Mouse (Mus musculus): ENCODE data around the gene Itpkb. TPM values are rescaled to one million over a fixed set of nuclear protein-coding genes. Genes with fewer than 3 reads are reported as not detected.

Gene Itpkb
- polyA plus RNA-seq, 1 experiment: 40.6 TPM

- no peaks in the 10 kb centered on the region for H3K9me3 ChIP-seq
- no peaks in the 10 kb centered on the region for H3K27me3 ChIP-seq (replicated peaks)
- TF ChIP-seq FLI1 (IDR thresholded peaks at IDR 0.05; ENCODE audit: low read length): no peak
- TF ChIP-seq GATA1 (IDR thresholded peaks at IDR 0.05; ENCODE audit: borderline replicate concordance, low read length): no peak
- H3K4me1 ChIP-seq: peaks cover 80% of the 10 kb centered on the region
- no peaks in the 10 kb centered on the region for H3K36me3 ChIP-seq (replicated peaks; ENCODE audit: low read length)
- peak overlapping the region; percentile 2 for H3K4me3 ChIP-seq (replicated peaks)
Observed at GRCm38 (mm10) chr1:180313517-180314440, 16.5 kb upstream of the Itpkb start.

- peaks cover 86% of the 10 kb centered on the region for H3K4me1 ChIP-seq
- no peaks in the 10 kb centered on the region for H3K9me3 ChIP-seq
- no peak overlapping the region for H3K4me3 ChIP-seq (replicated peaks)
- no peaks in the 10 kb centered on the region for H3K36me3 ChIP-seq (replicated peaks; ENCODE audit: low read length)
- TF ChIP-seq GATA1 (IDR thresholded peaks at IDR 0.05; ENCODE audit: borderline replicate concordance, low read length) (no peak), FLI1 (IDR thresholded peaks at IDR 0.05; ENCODE audit: low read length) (no peak)
- H3K27me3 ChIP-seq (replicated peaks): no peaks in the 10 kb centered on the region
Observed at GRCm38 (mm10) chr1:180314641-180315040, 15.6 kb upstream of the Itpkb start.

- TF ChIP-seq GATA1 (IDR thresholded peaks at IDR 0.05; ENCODE audit: borderline replicate concordance, low read length) (no peak), FLI1 (IDR thresholded peaks at IDR 0.05; ENCODE audit: low read length) (no peak)
- Histone ChIP-seq H3K36me3 (replicated peaks; ENCODE audit: low read length) (no peaks in the 10 kb centered on the region), H3K9me3 (no peaks in the 10 kb centered on the region), H3K27me3 (replicated peaks) (no peaks in the 10 kb centered on the region), H3K4me1 (peaks cover 84% of the 10 kb centered on the region), H3K4me3 (replicated peaks) (no peak overlapping the region)
Observed at GRCm38 (mm10) chr1:180315127-180315526, 15.2 kb upstream of the Itpkb start.

GRCm38 (mm10) chr1:180317450-180317849, 12.8 kb upstream of the Itpkb start:
- TF ChIP-seq FLI1 (IDR thresholded peaks at IDR 0.05; ENCODE audit: low read length) (no peak), GATA1 (IDR thresholded peaks at IDR 0.05; ENCODE audit: borderline replicate concordance, low read length) (no peak)
- no peaks in the 10 kb centered on the region for H3K27me3 ChIP-seq (replicated peaks)
- no peak overlapping the region for H3K4me3 ChIP-seq (replicated peaks)
- H3K9me3 ChIP-seq: no peaks in the 10 kb centered on the region
- H3K4me1 ChIP-seq: peaks cover 75% of the 10 kb centered on the region
- no peaks in the 10 kb centered on the region for H3K36me3 ChIP-seq (replicated peaks; ENCODE audit: low read length)

- no peaks in the 10 kb centered on the region for H3K36me3 ChIP-seq (replicated peaks; ENCODE audit: low read length)
- no peaks in the 10 kb centered on the region for H3K9me3 ChIP-seq
- TF ChIP-seq GATA1 (IDR thresholded peaks at IDR 0.05; ENCODE audit: borderline replicate concordance, low read length): no peak
- no peak for TF ChIP-seq FLI1 (IDR thresholded peaks at IDR 0.05; ENCODE audit: low read length)
- H3K27me3 ChIP-seq (replicated peaks): no peaks in the 10 kb centered on the region
- H3K4me1 ChIP-seq: peaks cover 75% of the 10 kb centered on the region
- no peak overlapping the region for H3K4me3 ChIP-seq (replicated peaks)
Observed at GRCm38 (mm10) chr1:180318407-180318806, 11.9 kb upstream of the Itpkb start.

GRCm38 (mm10) chr1:180319895-180320294, 10.4 kb upstream of the Itpkb start:
- Histone ChIP-seq H3K4me1 (peaks cover 69% of the 10 kb centered on the region), H3K27me3 (replicated peaks) (no peaks in the 10 kb centered on the region), H3K4me3 (replicated peaks) (no peak overlapping the region), H3K36me3 (replicated peaks; ENCODE audit: low read length) (no peaks in the 10 kb centered on the region), H3K9me3 (no peaks in the 10 kb centered on the region)
- no peak for TF ChIP-seq GATA1 (IDR thresholded peaks at IDR 0.05; ENCODE audit: borderline replicate concordance, low read length)

- H3K4me1 ChIP-seq: peaks cover 54% of the 10 kb centered on the region
- no peaks in the 10 kb centered on the region for H3K9me3 ChIP-seq
- H3K27me3 ChIP-seq (replicated peaks): no peaks in the 10 kb centered on the region
- TF ChIP-seq GATA1 (IDR thresholded peaks at IDR 0.05; ENCODE audit: borderline replicate concordance, low read length) (no peak), FLI1 (IDR thresholded peaks at IDR 0.05; ENCODE audit: low read length) (no peak)
- H3K36me3 ChIP-seq (replicated peaks; ENCODE audit: low read length): no peaks in the 10 kb centered on the region
- peak overlapping the region; percentile 16 for H3K4me3 ChIP-seq (replicated peaks)
Observed at GRCm38 (mm10) chr1:180322896-180323295, 7.4 kb upstream of the Itpkb start.

- no peaks in the 10 kb centered on the region for H3K27me3 ChIP-seq (replicated peaks)
- no peaks in the 10 kb centered on the region for H3K9me3 ChIP-seq
- H3K4me3 ChIP-seq (replicated peaks): no peak overlapping the region
- no peaks in the 10 kb centered on the region for H3K36me3 ChIP-seq (replicated peaks; ENCODE audit: low read length)
- TF ChIP-seq GATA1 (IDR thresholded peaks at IDR 0.05; ENCODE audit: borderline replicate concordance, low read length) (no peak), FLI1 (IDR thresholded peaks at IDR 0.05; ENCODE audit: low read length) (no peak)
- H3K4me1 ChIP-seq: peaks cover 51% of the 10 kb centered on the region
Observed at GRCm38 (mm10) chr1:180323491-180323890, 6.8 kb upstream of the Itpkb start.

GRCm38 (mm10) chr1:180324271-180324670, 6.0 kb upstream of the Itpkb start:
- Histone ChIP-seq H3K36me3 (replicated peaks; ENCODE audit: low read length) (no peaks in the 10 kb centered on the region), H3K9me3 (no peaks in the 10 kb centered on the region), H3K4me3 (replicated peaks) (no peak overlapping the region), H3K27me3 (replicated peaks) (no peaks in the 10 kb centered on the region), H3K4me1 (peaks cover 51% of the 10 kb centered on the region)
- TF ChIP-seq GATA1 (IDR thresholded peaks at IDR 0.05; ENCODE audit: borderline replicate concordance, low read length): no peak
- TF ChIP-seq FLI1 (IDR thresholded peaks at IDR 0.05; ENCODE audit: low read length): no peak

All from megakaryocyte, embryonic 14.5 days (primary cell).